ENCODE assay signal across 27 mouse cellular contexts in genomic region chr14:114332662-114333061, GRCm38 (mm10).
A peak's percentile ranks its signal among the peaks of the same experiment; 100 is the strongest.
DNase-seq lines count a peak whose midpoint lies in the region; ATAC-seq and TF ChIP-seq lines count a peak whose summit lies in the region.
"Had no signal": no experiment of that assay in that cellular context is flagged by ENCODE, and none has a peak within 500 bp of the region (broad histone marks: within the 10 kb centered on the region; RNA-seq: fewer than 3 reads in every experiment).

No protein-coding gene starts in this region.

- no peak overlapping the region for H3K9ac ChIP-seq in forebrain, embryonic 14.5 days (ENCODE audit: low read length)
- no peak overlapping the region for H3K9ac ChIP-seq in forebrain, postnatal 0 days
- no peak overlapping the region for H3K9ac ChIP-seq in midbrain, embryonic 14.5 days (replicated peaks; ENCODE audit: low read length)
- H3K9ac ChIP-seq in midbrain, embryonic 15.5 days, result no peak overlapping the region
- H3K9ac ChIP-seq in neural tube, embryonic 12.5 days, result no peak overlapping the region
- H3K9ac ChIP-seq: embryonic facial prominence, embryonic 12.5 days; embryonic facial prominence, embryonic 15.5 days; heart, embryonic 12.5 days; heart, embryonic 15.5 days had no signal

- 47% methylated on average over 6 of the region's 6 CpGs for WGBS in forebrain, embryonic 14.5 days
- WGBS in forebrain, postnatal 0 days, result 39% methylated on average over 6 of the region's 6 CpGs
- 80% methylated on average over 6 of the region's 6 CpGs for WGBS in midbrain, embryonic 14.5 days
- WGBS in midbrain, embryonic 15.5 days, result 83% methylated on average over 6 of the region's 6 CpGs
- 87% methylated on average over 6 of the region's 6 CpGs for WGBS in neural tube, embryonic 12.5 days

- H3K27me3 ChIP-seq in forebrain, embryonic 14.5 days (replicated peaks; ENCODE audit: control insufficient read depth, insufficient read depth, low read length), result no peaks in the 10 kb centered on the region
- H3K27me3 ChIP-seq in forebrain, postnatal 0 days (ENCODE audit: insufficient read depth, low read length), result no peaks in the 10 kb centered on the region
- no peaks in the 10 kb centered on the region for H3K27me3 ChIP-seq in midbrain, embryonic 14.5 days (ENCODE audit: control insufficient read depth, insufficient read depth, low read length)
- H3K27me3 ChIP-seq in midbrain, embryonic 15.5 days (replicated peaks), result no peaks in the 10 kb centered on the region
- H3K27me3 ChIP-seq in neural tube, embryonic 12.5 days (replicated peaks), result no peaks in the 10 kb centered on the region
- H3K27me3 ChIP-seq: CH12.LX; embryonic facial prominence, embryonic 12.5 days; embryonic facial prominence, embryonic 15.5 days; heart, embryonic 12.5 days; heart, embryonic 15.5 days; Patski had no signal

- no peaks in the 10 kb centered on the region for H3K4me1 ChIP-seq in forebrain, embryonic 14.5 days (ENCODE audit: control insufficient read depth, insufficient read depth, low read length)
- H3K4me1 ChIP-seq in forebrain, postnatal 0 days (ENCODE audit: insufficient read depth), result no peaks in the 10 kb centered on the region
- no peaks in the 10 kb centered on the region for H3K4me1 ChIP-seq in midbrain, embryonic 14.5 days (ENCODE audit: control insufficient read depth, insufficient read depth, low read length)
- no peaks in the 10 kb centered on the region for H3K4me1 ChIP-seq in midbrain, embryonic 15.5 days
- H3K4me1 ChIP-seq in neural tube, embryonic 12.5 days, result no peaks in the 10 kb centered on the region
- H3K4me1 ChIP-seq: embryonic facial prominence, embryonic 12.5 days; embryonic facial prominence, embryonic 15.5 days; heart, embryonic 12.5 days; heart, embryonic 15.5 days; hindbrain, embryonic 10.5 days had no signal

- TF ChIP-seq CTCF in forebrain, postnatal 0 days (IDR thresholded peaks at IDR 0.05; ENCODE audit: low read depth), result no peak

- ATAC-seq in forebrain, embryonic 14.5 days, result no peak
- ATAC-seq in forebrain, postnatal 0 days, result no peak
- no peak for ATAC-seq in midbrain, embryonic 14.5 days (ENCODE audit: low FRiP score, low TSS enrichment)
- no peak for ATAC-seq in midbrain, embryonic 15.5 days (replicated peaks)
- 0 out of 2 replicates have a peak, but pooled peaks have one; percentile 9 for ATAC-seq in neural tube, embryonic 12.5 days (ENCODE audit: low FRiP score, low read depth)
- ATAC-seq: hindbrain, postnatal 0 days; inflammation-experienced regulatory T-cells, adult 6 months; Patski had no signal

- no peak overlapping the region for H3K4me3 ChIP-seq in forebrain, embryonic 14.5 days (ENCODE audit: low read depth, low read length)
- no peak overlapping the region for H3K4me3 ChIP-seq in forebrain, postnatal 0 days (ENCODE audit: low read depth, low read length)
- H3K4me3 ChIP-seq in midbrain, embryonic 14.5 days (replicated peaks; ENCODE audit: low read depth, low read length), result no peak overlapping the region
- no peak overlapping the region for H3K4me3 ChIP-seq in midbrain, embryonic 15.5 days
- no peak overlapping the region for H3K4me3 ChIP-seq in neural tube, embryonic 12.5 days
- H3K4me3 ChIP-seq: embryonic facial prominence, embryonic 12.5 days; embryonic facial prominence, embryonic 15.5 days; heart, embryonic 12.5 days; heart, embryonic 15.5 days; hindbrain, embryonic 10.5 days had no signal

- no peaks in the 10 kb centered on the region for H3K9me3 ChIP-seq in forebrain, embryonic 14.5 days (replicated peaks; ENCODE audit: control insufficient read depth, low read length)
- H3K9me3 ChIP-seq in forebrain, postnatal 0 days (ENCODE audit: low read length), result no peaks in the 10 kb centered on the region
- H3K9me3 ChIP-seq in midbrain, embryonic 14.5 days (ENCODE audit: control insufficient read depth, low read length), result no peaks in the 10 kb centered on the region
- no peaks in the 10 kb centered on the region for H3K9me3 ChIP-seq in midbrain, embryonic 15.5 days
- H3K9me3 ChIP-seq in neural tube, embryonic 12.5 days, result no peaks in the 10 kb centered on the region
- H3K9me3 ChIP-seq: embryonic facial prominence, embryonic 12.5 days; embryonic facial prominence, embryonic 15.5 days; G1E; heart, embryonic 12.5 days; heart, embryonic 15.5 days; hindbrain, embryonic 10.5 days had no signal

- peak; percentile 19 for DNase-seq in forebrain, embryonic 14.5 days (ENCODE audit: low spot score)
- no peak for DNase-seq in forebrain, postnatal 0 days
- DNase-seq in midbrain, embryonic 14.5 days, result peak; percentile 18
- no peak for DNase-seq in neural tube, embryonic 10.5 days (ENCODE audit: extremely low spot score, low spot score)
- DNase-seq in spleen, postnatal 36 days (ENCODE audit: low spot score in 2 of 2), result no peak
- DNase-seq: adrenal gland, postnatal 10 days; adrenal gland, postnatal 36 days; cerebellum, adult 11 months; cerebellum, adult 2 months; cerebellum, adult 9-11 months; cerebellum, postnatal 25 days; gastrocnemius, postnatal 25 days; heart, adult 18-20 months; heart, postnatal 10 days; heart, postnatal 36 days had no signal

- no peaks in the 10 kb centered on the region for H3K36me3 ChIP-seq in forebrain, embryonic 14.5 days (ENCODE audit: control insufficient read depth, insufficient read depth, low read length)
- H3K36me3 ChIP-seq in forebrain, postnatal 0 days (ENCODE audit: insufficient read depth), result no peaks in the 10 kb centered on the region
- H3K36me3 ChIP-seq in midbrain, embryonic 14.5 days (ENCODE audit: control insufficient read depth, insufficient read depth, low read length), result no peaks in the 10 kb centered on the region
- no peaks in the 10 kb centered on the region for H3K36me3 ChIP-seq in midbrain, embryonic 15.5 days (replicated peaks)
- no peaks in the 10 kb centered on the region for H3K36me3 ChIP-seq in neural tube, embryonic 12.5 days
- H3K36me3 ChIP-seq: embryonic facial prominence, embryonic 12.5 days; embryonic facial prominence, embryonic 15.5 days; G1E; heart, embryonic 12.5 days; heart, embryonic 15.5 days; hindbrain, embryonic 10.5 days had no signal

- H3K27ac ChIP-seq in forebrain, embryonic 14.5 days (ENCODE audit: low read depth, low read length), result no peak overlapping the region
- H3K27ac ChIP-seq in forebrain, postnatal 0 days (ENCODE audit: low read depth, low read length), result no peak overlapping the region
- H3K27ac ChIP-seq in midbrain, embryonic 14.5 days (replicated peaks; ENCODE audit: low read depth, low read length), result no peak overlapping the region
- no peak overlapping the region for H3K27ac ChIP-seq in midbrain, embryonic 15.5 days
- no peak overlapping the region for H3K27ac ChIP-seq in neural tube, embryonic 12.5 days
- H3K27ac ChIP-seq: embryonic facial prominence, embryonic 12.5 days; embryonic facial prominence, embryonic 15.5 days; heart, embryonic 15.5 days; hindbrain, embryonic 10.5 days; hindbrain, postnatal 0 days had no signal

- H3K4me2 ChIP-seq in forebrain, embryonic 14.5 days (ENCODE audit: low read length), result no peak overlapping the region
- H3K4me2 ChIP-seq in forebrain, postnatal 0 days (ENCODE audit: low read depth), result no peak overlapping the region
- no peak overlapping the region for H3K4me2 ChIP-seq in midbrain, embryonic 14.5 days (ENCODE audit: low read length)
- no peak overlapping the region for H3K4me2 ChIP-seq in midbrain, embryonic 15.5 days
- H3K4me2 ChIP-seq in neural tube, embryonic 12.5 days (replicated peaks), result no peak overlapping the region
- H3K4me2 ChIP-seq: embryonic facial prominence, embryonic 12.5 days; embryonic facial prominence, embryonic 15.5 days; heart, embryonic 12.5 days; heart, embryonic 15.5 days had no signal

Comparison
In these comparisons a context has a peak if more than half of its experiments do, and no peak if none do; other contexts are left out.
1. DNase-seq: peak in forebrain, embryonic 14.5 days (single experiment) and midbrain, embryonic 14.5 days (single experiment); none in forebrain, postnatal 0 days (single experiment), neural tube, embryonic 10.5 days (single experiment) and spleen, postnatal 36 days (0 of 2).